In the genomic region with DNA sequence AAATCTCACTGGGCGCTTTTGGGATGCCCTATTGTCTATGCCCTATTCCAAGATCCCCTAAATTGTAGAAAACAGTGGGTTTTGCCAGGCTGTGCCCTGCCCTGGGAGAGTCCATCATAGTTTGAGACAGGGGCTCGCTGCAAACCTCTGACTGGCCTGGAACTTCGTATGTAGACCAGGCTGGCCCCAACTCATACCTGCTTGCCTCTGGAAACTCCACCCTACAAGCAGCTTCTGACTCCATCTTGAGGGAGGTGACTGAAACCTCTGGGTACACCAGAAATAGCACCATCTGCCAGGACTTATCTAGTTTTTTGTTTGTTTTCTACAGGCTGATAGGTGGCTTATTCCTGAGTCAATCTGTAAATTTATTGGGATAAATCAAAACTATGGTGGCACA, we compare ENCODE assay signal across 8 mouse cellular contexts. TPM values are rescaled to one million over a fixed set of nuclear protein-coding genes. Genes with fewer than 3 reads are reported as not detected.
DNase-seq lines count a peak whose midpoint lies in the region; ATAC-seq and TF ChIP-seq lines count a peak whose summit lies in the region.

No protein-coding gene starts in this region.

- DNase-seq in 416B (ENCODE audit: low read depth) = peak; percentile 31
- no peak for DNase-seq in liver, embryonic 14.5 days (ENCODE audit: low read depth in 3 of 3, low spot score in 3 of 3)
- DNase-seq in frontal cortex, postnatal 10 days (ENCODE audit: low spot score in 2 of 2) = no peak
- no peak for DNase-seq in adrenal gland, postnatal 25 days
- no peak for DNase-seq in left cerebral cortex, postnatal 14 days (ENCODE audit: low spot score in 2 of 2)

- H3K27me3 ChIP-seq in erythroblast, embryonic 14.5 days (ENCODE audit: control insufficient read depth) = no peaks in the 10 kb centered on the region
- H3K27me3 ChIP-seq in forebrain, embryonic 16.5 days (replicated peaks; ENCODE audit: control insufficient read depth, insufficient read depth, low read length) = no peaks in the 10 kb centered on the region
- no peaks in the 10 kb centered on the region for H3K27me3 ChIP-seq in liver, embryonic 14.5 days (ENCODE audit: control insufficient read depth, insufficient read depth, low read length)

- peak overlapping the region; percentile 97 for H3K4me2 ChIP-seq in forebrain, embryonic 16.5 days (ENCODE audit: low read length)
- H3K4me2 ChIP-seq in liver, embryonic 14.5 days (ENCODE audit: low read depth) = peak overlapping the region; percentile 81

- peaks cover 22% of the 10 kb centered on the region for H3K4me1 ChIP-seq in erythroblast, embryonic 14.5 days (ENCODE audit: control insufficient read depth)
- peaks cover 16% of the 10 kb centered on the region for H3K4me1 ChIP-seq in forebrain, embryonic 16.5 days (replicated peaks; ENCODE audit: control insufficient read depth, insufficient read depth, low read length)
- H3K4me1 ChIP-seq in liver, embryonic 14.5 days (replicated peaks; ENCODE audit: control insufficient read depth in 2 of 2, insufficient read depth in 2 of 2, low read length in 1 of 2) = peaks cover 10 to 11% of the 10 kb centered on the region in 2 experiments

- no peak for TF ChIP-seq EP300 in liver, embryonic 14.5 days (IDR thresholded peaks at IDR 0.05; ENCODE audit: low read depth)

- no peaks in the 10 kb centered on the region for H3K9me3 ChIP-seq in erythroblast, embryonic 14.5 days (ENCODE audit: control insufficient read depth, low read length)
- H3K9me3 ChIP-seq in forebrain, embryonic 16.5 days (ENCODE audit: control insufficient read depth, low read length) = no peaks in the 10 kb centered on the region
- no peaks in the 10 kb centered on the region for H3K9me3 ChIP-seq in liver, embryonic 14.5 days (ENCODE audit: control insufficient read depth, low read length)

- H3K27ac ChIP-seq in forebrain, embryonic 16.5 days (ENCODE audit: low read length) = no peak overlapping the region
- no peak overlapping the region for H3K27ac ChIP-seq in liver, embryonic 14.5 days

- peaks cover 23% of the 10 kb centered on the region for H3K36me3 ChIP-seq in erythroblast, embryonic 14.5 days (ENCODE audit: control insufficient read depth)
- peaks cover 13% of the 10 kb centered on the region for H3K36me3 ChIP-seq in forebrain, embryonic 16.5 days (ENCODE audit: control insufficient read depth, insufficient read depth)
- peaks cover 13% of the 10 kb centered on the region for H3K36me3 ChIP-seq in liver, embryonic 14.5 days (replicated peaks; ENCODE audit: control insufficient read depth, insufficient read depth, low read depth)

- H3K4me3 ChIP-seq in erythroblast, embryonic 14.5 days (replicated peaks) = peak overlapping the region; percentile 79
- H3K4me3 ChIP-seq in forebrain, embryonic 16.5 days (replicated peaks; ENCODE audit: low read length) = peak overlapping the region; percentile 99
- peak overlapping the region in 1 of 2 experiments; percentile 81; a peak in 2 of 4 replicates for H3K4me3 ChIP-seq in liver, embryonic 14.5 days (ENCODE audit: insufficient read depth in 1 of 2, low read depth in 2 of 2, low read length in 2 of 2)

- no peak for TF ChIP-seq CTCF in liver, embryonic 14.5 days (IDR thresholded peaks at IDR 0.05; ENCODE audit: low read depth)

- 85% methylated on average over 3 of the region's 3 CpGs for WGBS in forebrain, embryonic 16.5 days
- WGBS in liver, embryonic 14.5 days (ENCODE audit: insufficient replicate concordance) = 78% methylated on average over 3 of the region's 3 CpGs

- ATAC-seq in erythroblast, adult 5-6 weeks (replicated peaks; ENCODE audit: low FRiP score, poor library complexity, severe bottlenecking) = no peak
- no peak for ATAC-seq in forebrain, embryonic 16.5 days
- ATAC-seq in liver, embryonic 14.5 days (ENCODE audit: insufficient read depth) = no peak

- H3K9ac ChIP-seq in forebrain, embryonic 16.5 days (replicated peaks; ENCODE audit: low read depth, low read length) = peak overlapping the region; percentile 92; the same call in 1 of the 2 replicates
- H3K9ac ChIP-seq in liver, embryonic 14.5 days (replicated peaks) = no peak overlapping the region

- intact Hi-C loops in left cerebral cortex, postnatal 14 days (cut with DNase I) = no loop called here

RNA-seq across cellular contexts. Expression of gene Smn1, which starts 0.7 kb away (rescaled TPM):
- polyA plus RNA-seq in erythroblast, embryonic 14.5 days (2012) = 3.3 and 4.1 TPM in 2 replicates
- total RNA-seq in erythroblast, adult 5-6 weeks (2015; ENCODE audit: low replicate concordance) = 15.9 and 19.4 TPM in 2 replicates
- 7.8 and 14.7 TPM in 2 replicates for total RNA-seq in erythroblast, adult 5-6 weeks (2017; ENCODE audit: low replicate concordance)
- 44.6 and 50.6 TPM in 2 replicates for polyA plus RNA-seq in forebrain, embryonic 16.5 days (2015; fragmentation: Nextera tagmentation; extraction: Ambion mirVana)
- polyA plus RNA-seq in liver, embryonic 14.5 days (2012; rRNA removed) = 17.4 and 26.2 TPM in 2 replicates
- 22.8 and 23.5 TPM in 2 replicates for polyA plus RNA-seq in liver, embryonic 14.5 days (2014; fragmentation: Nextera tagmentation; extraction: Ambion mirVana)
- total RNA-seq in adrenal gland, postnatal 25 days (2021) = 36.4 and 39.7 TPM in 2 replicates
- total RNA-seq in left cerebral cortex, postnatal 14 days (2021) = 10 to 100 TPM; 32.3 to 34.6 TPM

RNA-seq across cellular contexts. Expression of gene Serf1, which starts 16.2 kb away (rescaled TPM):
- polyA plus RNA-seq in erythroblast, embryonic 14.5 days (2012) = 0.76 and 1.0 TPM in 2 replicates
- total RNA-seq in erythroblast, adult 5-6 weeks (2015; ENCODE audit: low replicate concordance) = 1.3 and 10.2 TPM in 2 replicates
- 4.9 and 10.2 TPM in 2 replicates for total RNA-seq in erythroblast, adult 5-6 weeks (2017; ENCODE audit: low replicate concordance)
- polyA plus RNA-seq in forebrain, embryonic 16.5 days (2015; fragmentation: Nextera tagmentation; extraction: Ambion mirVana) = 355 and 410 TPM in 2 replicates
- 4.3 and 8.9 TPM in 2 replicates for polyA plus RNA-seq in liver, embryonic 14.5 days (2012; rRNA removed)
- polyA plus RNA-seq in liver, embryonic 14.5 days (2014; fragmentation: Nextera tagmentation; extraction: Ambion mirVana) = 20.2 and 21.7 TPM in 2 replicates
- 25.6 and 34.4 TPM in 2 replicates for total RNA-seq in adrenal gland, postnatal 25 days (2021)
- 10 to 100 TPM; 29.5 to 35.2 TPM for total RNA-seq in left cerebral cortex, postnatal 14 days (2021)

RNA-seq across cellular contexts. Expression of gene Bdp1, which starts 20.1 kb away (rescaled TPM):
- 0.13 and 0.21 TPM in 2 replicates for polyA plus RNA-seq in erythroblast, embryonic 14.5 days (2012)
- 12.3 and 30.1 TPM in 2 replicates for total RNA-seq in erythroblast, adult 5-6 weeks (2015; ENCODE audit: low replicate concordance)
- total RNA-seq in erythroblast, adult 5-6 weeks (2017; ENCODE audit: low replicate concordance) = 21.9 and 26.1 TPM in 2 replicates
- 28.7 and 34.5 TPM in 2 replicates for polyA plus RNA-seq in forebrain, embryonic 16.5 days (2015; fragmentation: Nextera tagmentation; extraction: Ambion mirVana)
- 3.4 and 5.4 TPM in 2 replicates for polyA plus RNA-seq in liver, embryonic 14.5 days (2012; rRNA removed)
- polyA plus RNA-seq in liver, embryonic 14.5 days (2014; fragmentation: Nextera tagmentation; extraction: Ambion mirVana) = 7.8 and 8.7 TPM in 2 replicates
- 32.2 and 40.7 TPM in 2 replicates for total RNA-seq in adrenal gland, postnatal 25 days (2021)
- 10 to 100 TPM; 36.0 to 38.5 TPM for total RNA-seq in left cerebral cortex, postnatal 14 days (2021)
